Mouse (Mus musculus) adrenal gland, postnatal 4 days (tissue): ENCODE results near the gene Nup98. TPM values are rescaled to one million over a fixed set of nuclear protein-coding genes. Genes with fewer than 3 reads are reported as not detected.

Experiments
- DNase-seq, 2 experiments: peaks; one replicate each; pipeline ENCODE4 v3.0.0; 2021 to 2022; ENCODE audit warnings: low spot score in 2 of 2, mixed read lengths in 2 of 2
- total RNA-seq, 2 experiments: library from RNA; stranded (reverse); gene quantifications; 2 replicates each; pipeline ENCODE4 v1.2.3; 2021

The Nup98 gene
- total RNA-seq, 2 experiments from 2014 or later = 61.4 to 67.3 TPM

- DNase-seq = no peak
Measured at GRCm38 (mm10) chr7:102137464-102137863, 72.5 kb downstream of the Nup98 start.

GRCm38 (mm10) chr7:102132395-102132794, 77.6 kb downstream of the Nup98 start:
- DNase-seq = no peak

DNA sequence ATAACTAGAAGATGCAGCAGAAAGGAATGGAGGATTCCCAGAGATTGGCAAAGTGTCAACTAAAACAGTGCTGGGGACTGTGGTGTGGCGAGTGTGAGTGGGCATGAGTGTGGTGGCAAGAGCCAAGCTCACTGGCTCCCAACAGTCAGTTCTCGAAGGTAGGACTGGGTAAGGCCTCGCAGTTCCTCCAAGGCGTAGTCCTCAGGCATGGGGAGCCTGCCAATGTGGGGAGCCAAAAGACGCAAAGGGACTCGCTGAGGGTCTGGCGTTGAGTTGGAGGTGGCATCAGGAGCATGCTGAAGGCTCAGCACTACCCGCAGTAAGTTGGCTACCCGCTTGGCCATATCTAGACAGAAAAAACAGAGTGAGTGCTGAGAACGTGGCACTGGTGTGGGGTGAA, 89.7 kb downstream of the Nup98 start:
- DNase-seq = no peak

DNA sequence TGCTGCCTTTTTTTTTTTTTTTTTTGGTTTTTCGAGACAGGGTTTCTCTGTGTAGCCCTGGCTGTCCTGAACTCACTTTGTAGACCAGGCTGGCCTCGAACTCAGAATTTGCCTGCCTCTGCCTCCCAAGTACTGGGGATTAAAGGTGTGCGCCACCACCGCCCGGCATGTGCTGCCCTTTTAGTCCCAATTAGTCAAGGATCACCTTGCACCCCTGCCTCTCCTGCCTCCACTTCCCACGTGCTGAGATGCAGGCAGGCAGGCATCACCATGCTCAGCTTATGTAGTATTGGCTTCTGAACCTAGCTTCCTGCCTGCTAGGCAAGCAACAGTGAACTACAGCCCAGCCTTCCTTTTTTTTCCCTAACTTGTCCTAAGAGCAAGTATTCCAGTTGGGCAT, 92.6 kb downstream of the Nup98 start:
- DNase-seq = no peak

- no peak for DNase-seq
Measured at GRCm38 (mm10) chr7:102116579-102117331, 93.2 kb downstream of the Nup98 start, which contains the start of gene Chrna10. Chrna10 (minus strand) TSS chr7:102116828.

- DNase-seq = no peak
Measured at GRCm38 (mm10) chr7:102113151-102113729, 96.7 kb downstream of the Nup98 start.

- DNase-seq = no peak
Measured at GRCm38 (mm10) chr7:102109746-102110145, 100.2 kb downstream of the Nup98 start.

DNA sequence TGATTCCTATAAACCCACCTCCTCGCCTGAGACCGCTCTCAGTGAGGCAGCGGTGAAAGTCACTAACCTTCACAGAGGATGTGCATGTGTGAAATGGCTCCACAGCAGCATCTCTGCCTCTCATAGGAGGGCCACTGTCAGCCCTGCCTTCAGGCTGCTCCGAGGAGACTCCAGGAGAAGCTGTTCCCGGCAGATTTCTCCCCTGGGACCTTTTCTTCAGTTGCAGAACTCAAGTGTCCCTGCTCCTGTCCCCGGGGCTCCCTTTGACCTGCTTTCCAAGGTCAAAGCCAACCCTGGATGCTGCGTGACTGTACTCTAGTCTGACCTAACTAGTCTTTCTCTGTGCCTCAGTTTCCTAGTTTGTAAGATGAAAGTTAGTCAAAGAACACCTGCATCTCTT, 100.8 kb downstream of the Nup98 start, which contains the start of gene Art5:
Art5 (minus strand) TSS at position 319 of the 400 bp plus-strand sequence.
- DNase-seq = no peak

DNA sequence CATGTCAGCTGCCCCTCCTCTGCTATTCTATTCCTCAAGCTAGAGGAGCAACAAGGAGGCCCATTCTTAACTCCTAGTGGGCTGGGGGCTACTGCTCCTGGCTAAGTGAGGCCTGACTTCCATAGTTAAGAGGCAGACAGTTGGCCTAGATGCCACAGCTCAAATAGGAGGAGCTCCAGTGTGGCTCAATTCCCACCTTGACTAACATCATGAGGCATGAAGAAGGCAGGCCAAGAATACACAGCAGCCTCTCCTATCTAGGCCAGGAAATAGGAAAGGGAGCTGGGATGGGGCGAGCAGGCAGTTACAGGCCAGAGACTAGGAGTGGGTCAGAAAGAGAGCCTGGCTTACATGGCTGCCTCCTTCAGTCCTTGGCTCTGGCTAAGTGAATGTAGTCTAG, 101.8 kb downstream of the Nup98 start:
- no peak for DNase-seq

- DNase-seq = no peak
Measured at GRCm38 (mm10) chr7:102106700-102107141, 103.3 kb downstream of the Nup98 start.

DNA sequence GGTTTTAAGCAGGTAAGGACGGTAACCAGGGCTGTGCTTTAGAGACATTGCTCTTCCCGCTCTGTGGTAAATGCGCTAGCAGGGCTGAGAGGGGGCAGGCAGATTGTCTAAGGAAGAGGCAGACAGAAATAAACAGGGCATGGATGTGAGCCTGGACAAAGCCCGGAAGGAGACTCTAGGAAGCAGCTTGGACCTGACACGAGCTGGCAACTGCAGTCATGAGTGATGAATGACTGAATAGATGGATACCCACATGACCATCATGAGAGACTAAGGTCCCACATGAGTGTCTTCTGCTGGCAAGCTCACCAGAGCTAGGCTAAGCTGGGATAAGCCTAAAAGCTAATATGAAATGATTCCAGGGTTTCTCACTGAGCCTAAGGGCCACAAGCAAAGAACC, 105.8 kb downstream of the Nup98 start:
- DNase-seq = no peak

GRCm38 (mm10) chr7:102103555-102103954, 106.4 kb downstream of the Nup98 start:
- no peak for DNase-seq

- no peak for DNase-seq
Measured at GRCm38 (mm10) chr7:102102696-102103095, 107.3 kb downstream of the Nup98 start.

DNA sequence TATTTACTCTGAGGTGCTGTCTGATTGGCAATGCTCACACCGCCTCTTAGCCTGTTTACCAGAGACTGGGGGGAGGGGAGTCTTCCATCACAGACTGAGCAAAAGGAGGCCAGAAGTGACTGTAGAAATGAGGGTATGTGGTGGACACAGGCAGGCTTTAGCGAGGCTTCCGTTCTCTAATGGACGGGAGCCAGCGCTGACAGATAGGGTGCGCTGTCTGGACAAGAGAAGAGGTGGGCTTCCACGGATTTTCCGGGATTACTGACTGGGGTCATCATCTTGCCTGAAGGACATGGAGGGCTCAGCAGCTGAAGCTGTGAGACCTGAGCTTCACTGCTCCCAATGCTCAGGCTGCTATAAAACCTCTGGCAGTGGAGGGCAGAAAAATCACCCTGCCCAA, 107.7 kb downstream of the Nup98 start:
- no peak for DNase-seq

DNA sequence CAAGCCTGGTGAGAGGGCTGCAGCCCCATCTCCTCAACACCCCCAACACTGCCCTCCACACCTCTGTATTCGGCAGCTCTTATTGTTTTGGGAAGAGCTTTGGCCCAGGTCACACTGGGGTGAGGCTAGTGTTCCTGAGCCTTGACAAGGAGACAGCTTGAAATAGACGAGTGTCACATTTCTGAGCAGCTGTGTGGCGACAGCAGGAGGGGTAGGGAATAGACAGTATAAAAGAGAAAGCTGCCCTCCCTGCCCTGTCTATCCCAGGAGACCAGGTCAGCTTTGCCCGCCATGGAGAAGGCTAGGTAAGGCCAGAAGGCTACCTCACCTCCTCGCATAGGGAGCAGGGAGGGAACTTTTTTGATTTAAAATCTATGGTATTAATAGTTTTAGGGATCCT, 108.5 kb downstream of the Nup98 start, which contains the start of gene Art1:
Art1 (plus strand) TSS at position 257 of the 400 bp plus-strand sequence.
- no peak for DNase-seq

GRCm38 (mm10) chr7:102100868-102101267, 109.1 kb downstream of the Nup98 start:
- no peak for DNase-seq

DNA sequence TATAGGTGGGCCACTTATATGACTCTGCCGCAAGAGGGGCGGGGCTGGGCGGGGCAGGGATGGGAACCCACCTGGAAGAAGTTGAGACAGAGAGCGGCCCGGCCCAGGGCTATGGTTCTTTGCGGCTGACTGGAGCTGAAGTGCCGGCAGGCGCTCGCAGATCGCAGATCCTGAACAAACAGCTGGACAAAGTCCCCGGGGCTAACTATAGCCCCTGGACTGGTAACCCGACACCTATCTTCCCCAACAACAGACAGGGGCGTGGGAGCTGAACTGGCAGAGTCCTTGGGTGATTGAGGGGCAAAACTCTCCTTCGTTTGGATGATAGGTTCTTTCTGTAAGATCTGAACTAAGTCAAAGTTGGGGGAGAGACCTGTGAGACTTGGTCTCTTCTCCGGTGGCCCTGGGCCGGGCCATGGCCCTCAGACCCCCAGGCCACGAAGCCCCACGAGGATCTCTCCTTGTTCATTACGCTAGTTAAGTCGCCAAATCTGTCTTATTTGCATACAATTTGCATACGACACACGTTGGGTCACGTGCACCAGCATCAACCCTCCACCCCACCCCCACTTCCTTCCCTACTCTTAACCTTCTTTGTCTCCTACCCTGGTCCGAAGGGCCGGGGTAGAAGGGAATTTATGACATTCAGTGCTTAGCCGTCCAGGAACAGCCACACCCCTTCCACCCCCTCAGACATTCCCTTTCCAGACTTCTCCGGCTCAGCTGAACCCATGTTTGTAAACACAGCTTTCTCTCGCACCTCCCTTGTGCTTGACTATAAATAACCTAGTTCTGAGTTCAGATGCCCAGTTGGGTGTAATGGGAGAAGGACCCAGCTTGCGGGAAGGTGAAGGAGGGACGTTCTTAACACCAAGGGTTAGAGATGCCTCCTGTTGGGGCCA, 110.0 kb downstream of the Nup98 start:
- no peak for DNase-seq

DNA sequence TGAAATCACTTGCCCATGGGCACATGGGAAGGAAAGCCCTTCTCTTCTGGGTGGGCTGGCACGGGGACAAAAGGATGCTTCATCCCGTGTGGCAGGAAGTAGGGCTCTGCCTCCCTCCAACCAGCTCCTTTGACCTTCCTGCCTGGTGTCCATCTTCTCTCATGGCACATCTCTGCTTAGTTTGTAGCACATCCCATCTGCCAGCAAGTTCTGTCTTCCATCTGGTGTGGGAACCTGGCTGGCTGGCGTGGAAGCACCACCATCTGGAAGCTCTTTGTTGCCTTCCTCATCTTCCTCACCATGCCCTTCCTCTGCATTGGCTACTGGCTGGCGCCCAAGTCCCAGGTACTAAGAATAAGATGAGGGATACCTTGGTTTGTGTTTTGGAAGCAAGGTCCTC, 122.6 kb downstream of the Nup98 start:
- DNase-seq = no peak

DNA sequence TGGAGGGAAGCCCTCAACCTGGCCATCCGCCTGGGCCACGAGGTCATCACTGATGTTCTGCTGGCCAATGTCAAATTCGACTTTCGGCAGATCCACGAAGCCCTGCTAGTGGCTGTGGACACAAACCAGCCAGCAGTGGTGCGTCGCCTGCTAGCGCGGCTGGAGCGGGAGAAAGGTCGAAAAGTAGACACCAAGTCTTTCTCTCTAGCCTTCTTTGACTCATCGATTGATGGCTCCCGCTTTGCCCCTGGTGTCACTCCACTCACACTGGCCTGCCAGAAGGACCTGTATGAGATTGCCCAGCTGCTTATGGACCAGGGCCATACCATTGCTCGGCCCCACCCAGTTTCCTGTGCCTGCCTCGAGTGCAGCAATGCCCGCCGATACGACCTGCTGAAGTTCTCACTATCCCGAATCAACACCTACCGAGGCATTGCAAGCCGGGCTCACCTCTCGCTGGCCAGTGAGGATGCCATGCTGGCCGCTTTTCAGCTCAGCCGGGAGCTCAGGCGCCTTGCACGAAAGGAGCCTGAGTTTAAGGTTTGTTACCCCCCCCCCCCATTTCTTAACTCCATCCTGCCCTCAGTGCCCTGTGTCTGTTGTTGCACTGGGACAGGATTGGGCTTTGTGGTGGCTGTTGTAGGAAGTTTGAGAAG, 125.8 kb downstream of the Nup98 start:
- no peak for DNase-seq

DNA sequence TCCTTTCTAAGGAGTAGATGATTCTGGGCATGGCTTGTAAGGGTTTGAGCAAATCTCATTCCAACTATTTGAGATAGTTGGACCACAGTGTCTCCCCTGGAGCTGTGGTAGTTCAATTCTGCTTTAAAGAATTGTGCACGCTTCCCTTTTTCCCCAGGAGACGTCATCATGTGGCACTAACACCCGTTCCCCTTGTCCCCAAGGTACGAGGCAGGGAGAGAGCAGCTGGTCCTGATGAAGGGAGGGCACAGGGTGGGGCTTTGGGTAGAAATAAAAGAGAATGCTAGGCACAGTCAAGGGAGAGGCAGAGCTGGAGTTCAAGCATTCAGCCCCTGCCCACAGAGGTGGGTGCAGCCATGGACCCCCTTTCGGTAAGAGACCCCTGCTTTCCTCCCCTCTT, 127.2 kb downstream of the Nup98 start, which contains the start of gene Trpc2:
Trpc2 (plus strand) TSS at position 301 of the 400 bp plus-strand sequence.
- no peak for DNase-seq

DNA sequence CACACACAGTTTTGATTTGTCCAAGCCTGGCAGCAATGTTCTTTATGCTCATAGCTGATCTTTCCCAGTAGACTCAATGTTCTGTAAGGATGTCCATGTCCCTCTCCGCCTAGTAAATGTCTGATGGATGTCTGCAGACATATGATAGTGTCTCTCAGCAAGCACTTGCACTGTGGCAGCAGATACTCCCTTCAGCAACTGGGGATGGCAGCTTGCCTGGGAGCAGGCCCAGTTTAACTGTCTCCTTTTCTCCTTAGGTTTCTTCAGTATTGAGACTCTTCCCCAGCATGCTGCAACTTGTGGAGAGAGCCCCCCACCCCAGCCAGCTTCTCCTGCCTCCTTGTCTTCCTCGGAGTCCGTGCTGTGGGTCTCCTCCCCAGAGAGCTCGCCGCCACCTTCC, 128.2 kb downstream of the Nup98 start:
- DNase-seq = no peak
